ENCODE assay signal across 8 mouse cellular contexts in the genomic region with DNA sequence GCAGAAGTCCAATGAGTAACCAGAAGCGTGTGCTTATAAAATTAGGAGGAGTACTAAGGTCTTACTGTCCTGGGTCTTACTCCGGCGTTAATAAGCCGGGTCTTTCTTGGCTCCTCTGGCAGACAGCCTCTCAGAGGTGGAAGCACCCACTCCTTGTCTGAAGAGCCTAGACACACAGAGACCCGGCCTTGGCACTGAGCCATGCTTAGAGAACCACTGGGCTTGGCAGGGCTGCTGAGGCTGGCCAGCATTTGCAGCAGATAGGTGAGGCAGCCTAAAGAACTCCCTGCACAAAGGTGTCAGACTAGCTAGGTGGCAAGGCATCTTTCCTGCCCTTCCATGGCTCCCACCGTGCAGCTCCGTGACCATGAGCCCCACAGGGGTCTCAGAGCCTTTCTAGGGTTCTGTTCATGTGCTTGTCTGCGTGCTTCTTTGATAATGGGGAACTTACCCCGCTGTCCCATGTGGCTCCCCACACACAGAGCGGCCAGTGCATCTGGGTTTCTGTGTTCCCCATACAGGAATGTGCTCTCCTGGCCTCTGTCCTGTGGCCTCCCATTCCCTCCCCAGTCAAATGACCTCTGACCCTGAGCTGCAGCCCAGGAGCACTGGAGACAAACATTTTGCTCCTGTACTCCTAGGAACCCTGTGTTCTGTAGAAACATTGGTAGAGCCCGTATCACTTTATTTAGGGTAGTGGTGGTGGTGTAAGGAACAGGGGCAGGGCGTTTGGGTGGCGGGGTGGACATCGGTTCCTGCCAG. TPM values are rescaled to one million over a fixed set of nuclear protein-coding genes. Genes with fewer than 3 reads are reported as not detected.
A peak's percentile ranks its signal among the peaks of the same experiment; 100 is the strongest.
DNase-seq lines count a peak whose midpoint lies in the region; ATAC-seq and TF ChIP-seq lines count a peak whose summit lies in the region.

No protein-coding gene starts in this region.

- TF ChIP-seq CTCF in hindbrain, postnatal 0 days (IDR thresholded peaks at IDR 0.05; ENCODE audit: low read depth) = no peak
- TF ChIP-seq CTCF in stomach, postnatal 0 days (IDR thresholded peaks at IDR 0.05; ENCODE audit: low read depth) = no peak

- no peak overlapping the region for H3K4me2 ChIP-seq in hindbrain, postnatal 0 days (ENCODE audit: low read depth, low read length)
- H3K4me2 ChIP-seq in liver, embryonic 16.5 days (ENCODE audit: low read depth, low read length) = peak overlapping the region; percentile 15; the same call in 1 of the 2 replicates
- no peak overlapping the region for H3K4me2 ChIP-seq in stomach, postnatal 0 days (replicated peaks; ENCODE audit: low read depth)

- no peak overlapping the region for H3K4me3 ChIP-seq in hindbrain, postnatal 0 days (ENCODE audit: low read length)
- H3K4me3 ChIP-seq in liver, embryonic 16.5 days (ENCODE audit: low read depth, low read length) = no peak overlapping the region
- no peak overlapping the region for H3K4me3 ChIP-seq in stomach, postnatal 0 days (ENCODE audit: low read depth, low read length)

- H3K27me3 ChIP-seq in hindbrain, postnatal 0 days (ENCODE audit: insufficient read depth, low read length) = no peaks in the 10 kb centered on the region
- H3K27me3 ChIP-seq in liver, embryonic 16.5 days (ENCODE audit: control insufficient read depth, insufficient read depth, low read depth, low read length) = no peaks in the 10 kb centered on the region
- H3K27me3 ChIP-seq in stomach, postnatal 0 days (ENCODE audit: control insufficient read depth, insufficient read depth, low read length) = no peaks in the 10 kb centered on the region

- no peaks in the 10 kb centered on the region for H3K9me3 ChIP-seq in hindbrain, postnatal 0 days (ENCODE audit: low read length)
- H3K9me3 ChIP-seq in liver, embryonic 16.5 days (replicated peaks; ENCODE audit: control insufficient read depth, low read length) = no peaks in the 10 kb centered on the region
- no peaks in the 10 kb centered on the region for H3K9me3 ChIP-seq in stomach, postnatal 0 days (ENCODE audit: control insufficient read depth, low read length)

- H3K27ac ChIP-seq in hindbrain, postnatal 0 days = 0 out of 2 replicates have a peak overlapping the region, but pooled peaks have one; percentile 2
- peak overlapping the region; percentile 72 for H3K27ac ChIP-seq in liver, embryonic 16.5 days (ENCODE audit: low read length)
- H3K27ac ChIP-seq in stomach, postnatal 0 days (replicated peaks) = peak overlapping the region; percentile 63

- H3K36me3 ChIP-seq in hindbrain, postnatal 0 days (ENCODE audit: insufficient read depth, low read length) = no peaks in the 10 kb centered on the region
- H3K36me3 ChIP-seq in liver, embryonic 16.5 days (ENCODE audit: control insufficient read depth, insufficient read depth) = no peaks in the 10 kb centered on the region
- H3K36me3 ChIP-seq in stomach, postnatal 0 days (ENCODE audit: control insufficient read depth, insufficient read depth, low read length) = no peaks in the 10 kb centered on the region

- no peak for TF ChIP-seq EP300 in stomach, postnatal 0 days (optimal IDR thresholded peaks at IDR 0.05)

- ATAC-seq in hindbrain, postnatal 0 days = no peak
- peak; percentile 77 for ATAC-seq in liver, embryonic 16.5 days (ENCODE audit: low read depth)
- no peak for ATAC-seq in stomach, postnatal 0 days (ENCODE audit: low FRiP score, low TSS enrichment)

- 62% methylated on average over 14 of the region's 14 CpGs for WGBS in hindbrain, postnatal 0 days
- WGBS in liver, embryonic 16.5 days (ENCODE audit: insufficient replicate concordance) = 56% methylated on average over 14 of the region's 14 CpGs
- WGBS in stomach, postnatal 0 days = 56% methylated on average over 14 of the region's 14 CpGs

- H3K9ac ChIP-seq in hindbrain, postnatal 0 days (replicated peaks; ENCODE audit: low read length) = no peak overlapping the region
- peak overlapping the region; percentile 21; the same call in 1 of the 2 replicates for H3K9ac ChIP-seq in liver, embryonic 16.5 days (ENCODE audit: low read depth, low read length)
- 0 out of 2 replicates have a peak overlapping the region, but pooled peaks have one; percentile 8 for H3K9ac ChIP-seq in stomach, postnatal 0 days (ENCODE audit: low read length)

- DNase-seq in right cerebral cortex, postnatal 14 days = peak; percentile 52
- no peak for DNase-seq in right cerebral cortex, adult 18-20 months
- DNase-seq in hindbrain, postnatal 0 days (ENCODE audit: low spot score) = peak; percentile 68
- DNase-seq in stomach, postnatal 0 days (ENCODE audit: low spot score) = peak; percentile 41
- no peak for DNase-seq in spleen, postnatal 36 days (ENCODE audit: low spot score in 2 of 2)
- DNase-seq in urinary bladder, postnatal 36 days (ENCODE audit: low spot score in 2 of 2) = no peak
- no peak for DNase-seq in testis, postnatal 14 days (ENCODE audit: low spot score)

- H3K4me1 ChIP-seq in hindbrain, postnatal 0 days (ENCODE audit: insufficient read depth, low read length) = peaks cover 23% of the 10 kb centered on the region
- H3K4me1 ChIP-seq in liver, embryonic 16.5 days (ENCODE audit: control insufficient read depth, low read depth, low read length) = peaks cover 24% of the 10 kb centered on the region
- H3K4me1 ChIP-seq in stomach, postnatal 0 days (replicated peaks; ENCODE audit: control insufficient read depth, insufficient read depth) = peaks cover 14% of the 10 kb centered on the region

RNA-seq across cellular contexts. Expression of gene Tcp11, which starts 54.1 kb away (rescaled TPM):
- total RNA-seq in hindbrain, postnatal 0 days (2014; rRNA removed) = 2.9 and 3.6 TPM in 2 replicates
- polyA plus RNA-seq in hindbrain, postnatal 0 days (2015; fragmentation: Nextera tagmentation; extraction: Ambion mirVana) = 1.9 and 2.0 TPM in 2 replicates
- 0.06 and 0.14 TPM in 2 replicates for polyA plus RNA-seq in liver, embryonic 16.5 days (2015; fragmentation: Nextera tagmentation; extraction: Ambion mirVana)
- 1.1 and 1.7 TPM in 2 replicates for polyA plus RNA-seq in stomach, postnatal 0 days (2015; fragmentation: Nextera tagmentation; extraction: Ambion mirVana)

Comparison
In these comparisons a context has a peak if more than half of its experiments do, and no peak if none do; other contexts are left out.
1. DNase-seq: peak in right cerebral cortex, postnatal 14 days (single experiment), hindbrain, postnatal 0 days (single experiment) and stomach, postnatal 0 days (single experiment); none in right cerebral cortex, adult 18-20 months (single experiment), spleen, postnatal 36 days (0 of 2), urinary bladder, postnatal 36 days (0 of 2) and testis, postnatal 14 days (single experiment).
2. H3K27ac ChIP-seq: peak in every context shown above with its lines; median percentile 72 in liver, embryonic 16.5 days; 63 in stomach, postnatal 0 days; 2 in hindbrain, postnatal 0 days.